Mouse (Mus musculus) T-cell, adult 2 months (primary cell): ENCODE data around the gene Plau.

Experiments used
- DNase-seq: peaks from one replicate; pipeline ENCODE4 v3.0.0; 2022; ENCODE audit warnings: low spot score

Gene Plau

DNA sequence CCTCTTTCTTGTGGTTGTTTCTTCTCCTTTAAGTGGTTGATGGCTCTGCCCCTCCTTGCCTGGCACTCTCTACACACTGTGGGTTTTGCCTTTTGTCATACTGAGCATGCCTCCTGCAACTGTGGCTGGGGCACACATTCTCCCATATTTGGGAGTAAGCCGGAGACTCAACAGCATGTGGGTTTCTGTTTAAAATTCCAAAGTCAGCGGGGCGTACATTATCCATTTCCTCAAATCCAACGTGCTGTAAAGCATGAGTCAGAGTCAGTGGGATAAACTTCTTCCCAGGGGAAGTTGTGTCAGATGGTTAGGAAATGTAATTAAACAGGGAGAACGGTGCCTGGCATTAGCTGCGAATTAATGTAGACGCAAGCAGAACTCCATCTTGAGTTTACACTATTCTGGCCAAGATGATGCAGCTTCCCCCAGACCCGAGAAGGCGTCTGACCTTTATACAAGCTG lies 55.5 kb downstream of the Plau start:
- DNase-seq, result no peak
